Mouse (Mus musculus): ENCODE results near the gene Tmem130. TPM values are rescaled to one million over a fixed set of nuclear protein-coding genes. Genes with fewer than 3 reads are reported as not detected.
A peak's percentile ranks its signal among the peaks of the same experiment; 100 is the strongest.

Gene Tmem130
- polyA plus RNA-seq, 1 experiment from 2014 or later: 499 TPM

DNA sequence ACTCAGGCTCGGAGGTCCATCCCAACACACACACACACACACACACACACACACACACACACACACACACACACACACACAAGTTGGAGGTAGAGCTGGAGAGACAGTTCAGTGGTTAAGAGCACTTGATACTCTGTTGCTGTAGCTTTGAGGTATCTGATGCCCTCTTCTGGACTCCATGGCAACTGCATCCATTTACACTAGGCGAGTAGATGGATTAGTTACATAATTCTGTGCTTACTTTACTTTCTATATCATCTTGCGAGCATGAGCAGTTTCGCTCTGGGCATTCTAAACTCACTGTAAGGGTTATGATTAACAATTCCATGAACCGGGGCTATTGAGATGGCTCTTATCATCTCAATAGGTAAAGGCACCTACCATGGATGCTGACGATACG lies 8.6 kb downstream of the Tmem130 start:
- Histone ChIP-seq H3K27ac (ENCODE audit: low read depth, low read length) (no peak overlapping the region), H3K9ac (ENCODE audit: low read depth, low read length) (no peak overlapping the region), H3K27me3 (replicated peaks; ENCODE audit: control insufficient read depth, insufficient read depth, low read length) (no peaks in the 10 kb centered on the region), H3K4me2 (ENCODE audit: low read length) (no peak overlapping the region), H3K9me3 (ENCODE audit: control insufficient read depth, low read length) (no peaks in the 10 kb centered on the region), H3K36me3 (ENCODE audit: control insufficient read depth, insufficient read depth, low read length) (peaks cover 25% of the 10 kb centered on the region), H3K4me3 (ENCODE audit: low read length) (no peak overlapping the region), H3K4me1 (ENCODE audit: control insufficient read depth, insufficient read depth, low read depth, low read length) (no peaks in the 10 kb centered on the region; the same call in 1 of the 2 replicates)
- ATAC-seq: no peak
- 69% methylated on average over 7 of the region's 7 CpGs for whole genome bisulfite sequencing

GRCm38 (mm10) chr5:144752432-144752831 lies 9.2 kb downstream of the Tmem130 start:
- 17% methylated on average over 4 of the region's 5 CpGs for WGBS
- Histone ChIP-seq H3K27ac (ENCODE audit: low read depth, low read length) (no peak overlapping the region), H3K4me3 (ENCODE audit: low read length) (no peak overlapping the region), H3K4me1 (ENCODE audit: control insufficient read depth, insufficient read depth, low read depth, low read length) (no peaks in the 10 kb centered on the region), H3K27me3 (replicated peaks; ENCODE audit: control insufficient read depth, insufficient read depth, low read length) (no peaks in the 10 kb centered on the region), H3K9me3 (ENCODE audit: control insufficient read depth, low read length) (no peaks in the 10 kb centered on the region), H3K4me2 (ENCODE audit: low read length) (no peak overlapping the region), H3K36me3 (ENCODE audit: control insufficient read depth, insufficient read depth, low read length) (peaks cover 25% of the 10 kb centered on the region), H3K9ac (ENCODE audit: low read depth, low read length) (no peak overlapping the region)
- no peak for ATAC-seq

- no peaks in the 10 kb centered on the region for H3K9me3 ChIP-seq (ENCODE audit: control insufficient read depth, low read length)
- peaks cover 17% of the 10 kb centered on the region for H3K36me3 ChIP-seq (ENCODE audit: control insufficient read depth, insufficient read depth, low read length)
- no peak overlapping the region for H3K4me3 ChIP-seq (ENCODE audit: low read length)
- no peaks in the 10 kb centered on the region for H3K4me1 ChIP-seq (ENCODE audit: control insufficient read depth, insufficient read depth, low read depth, low read length)
- H3K27ac ChIP-seq (ENCODE audit: low read depth, low read length): no peak overlapping the region
- no peak overlapping the region for H3K9ac ChIP-seq (ENCODE audit: low read depth, low read length)
- no peak overlapping the region for H3K4me2 ChIP-seq (ENCODE audit: low read length)
- no peak for ATAC-seq
- 91% methylated on average over 14 of the region's 14 CpGs for WGBS
- H3K27me3 ChIP-seq (replicated peaks; ENCODE audit: control insufficient read depth, insufficient read depth, low read length): no peaks in the 10 kb centered on the region
These were observed 24.5 kb downstream of the Tmem130 start for GRCm38 (mm10) chr5:144737101-144737500.

DNA sequence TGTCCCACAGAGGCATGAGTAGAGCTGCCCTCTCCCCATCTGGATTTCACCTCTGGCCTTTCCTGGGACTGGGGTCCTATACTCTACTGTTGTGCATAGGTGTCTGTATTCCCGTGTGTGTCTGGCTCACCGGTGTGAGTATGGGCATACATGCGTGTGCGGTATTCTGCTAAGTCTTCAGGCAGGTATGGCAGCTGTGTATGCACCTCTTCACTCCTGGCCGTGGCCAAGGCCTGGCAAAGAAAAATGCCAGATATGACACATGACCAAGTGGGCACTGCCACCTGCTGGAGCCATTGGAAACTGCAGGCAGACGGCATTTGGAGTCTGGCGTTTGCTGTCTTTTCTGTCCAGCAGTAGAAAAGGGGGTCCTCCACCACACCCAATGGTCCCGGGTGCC lies 26.7 kb downstream of the Tmem130 start:
- Histone ChIP-seq H3K27me3 (replicated peaks; ENCODE audit: control insufficient read depth, insufficient read depth, low read length) (no peaks in the 10 kb centered on the region), H3K36me3 (ENCODE audit: control insufficient read depth, insufficient read depth, low read length) (peaks cover 7% of the 10 kb centered on the region), H3K9me3 (ENCODE audit: control insufficient read depth, low read length) (no peaks in the 10 kb centered on the region), H3K4me3 (ENCODE audit: low read length) (no peak overlapping the region), H3K4me2 (ENCODE audit: low read length) (no peak overlapping the region), H3K27ac (ENCODE audit: low read depth, low read length) (no peak overlapping the region), H3K4me1 (ENCODE audit: control insufficient read depth, insufficient read depth, low read depth, low read length) (no peaks in the 10 kb centered on the region), H3K9ac (ENCODE audit: low read depth, low read length) (no peak overlapping the region)
- peak; percentile 71 for ATAC-seq
- 27% methylated on average over 8 of the region's 8 CpGs for WGBS

GRCm38 (mm10) chr5:144733953-144734352 lies 27.7 kb downstream of the Tmem130 start:
- Histone ChIP-seq H3K27me3 (replicated peaks; ENCODE audit: control insufficient read depth, insufficient read depth, low read length) (peaks cover 2% of the 10 kb centered on the region; the same call in 1 of the 2 replicates), H3K27ac (ENCODE audit: low read depth, low read length) (no peak overlapping the region)

GRCm38 (mm10) chr5:144729216-144729615 lies 32.4 kb downstream of the Tmem130 start:
- Histone ChIP-seq H3K27me3 (replicated peaks; ENCODE audit: control insufficient read depth, insufficient read depth, low read length) (peaks cover 9% of the 10 kb centered on the region), H3K4me1 (ENCODE audit: control insufficient read depth, insufficient read depth, low read depth, low read length) (no peaks in the 10 kb centered on the region), H3K4me2 (ENCODE audit: low read length) (no peak overlapping the region), H3K9ac (ENCODE audit: low read depth, low read length) (no peak overlapping the region), H3K9me3 (ENCODE audit: control insufficient read depth, low read length) (no peaks in the 10 kb centered on the region), H3K4me3 (ENCODE audit: low read length) (no peak overlapping the region), H3K36me3 (ENCODE audit: control insufficient read depth, insufficient read depth, low read length) (no peaks in the 10 kb centered on the region), H3K27ac (ENCODE audit: low read depth, low read length) (no peak overlapping the region)
- no peak for ATAC-seq
- WGBS: 63% methylated on average over 8 of the region's 8 CpGs

More at GRCm38 (mm10) chr5:144733953-144734352, 27.7 kb downstream of the Tmem130 start:
- no peak overlapping the region for H3K4me2 ChIP-seq (ENCODE audit: low read length)
- H3K36me3 ChIP-seq (ENCODE audit: control insufficient read depth, insufficient read depth, low read length): peaks cover 2% of the 10 kb centered on the region
- no peak for ATAC-seq
- no peak overlapping the region for H3K4me3 ChIP-seq (ENCODE audit: low read length)
- WGBS: 29% methylated on average over 4 of the region's 4 CpGs
- no peaks in the 10 kb centered on the region for H3K9me3 ChIP-seq (ENCODE audit: control insufficient read depth, low read length)
- H3K4me1 ChIP-seq (ENCODE audit: control insufficient read depth, insufficient read depth, low read depth, low read length): no peaks in the 10 kb centered on the region
- H3K9ac ChIP-seq (ENCODE audit: low read depth, low read length): no peak overlapping the region

GRCm38 (mm10) chr5:144728237-144728636 lies 33.4 kb downstream of the Tmem130 start:
- ATAC-seq: no peak
- Histone ChIP-seq H3K4me1 (ENCODE audit: control insufficient read depth, insufficient read depth, low read depth, low read length) (no peaks in the 10 kb centered on the region), H3K4me2 (ENCODE audit: low read length) (no peak overlapping the region), H3K9ac (ENCODE audit: low read depth, low read length) (no peak overlapping the region), H3K9me3 (ENCODE audit: control insufficient read depth, low read length) (no peaks in the 10 kb centered on the region), H3K27ac (ENCODE audit: low read depth, low read length) (no peak overlapping the region), H3K36me3 (ENCODE audit: control insufficient read depth, insufficient read depth, low read length) (no peaks in the 10 kb centered on the region), H3K4me3 (ENCODE audit: low read length) (no peak overlapping the region), H3K27me3 (replicated peaks; ENCODE audit: control insufficient read depth, insufficient read depth, low read length) (peaks cover 9% of the 10 kb centered on the region)
- 23% methylated on average over 5 of the region's 5 CpGs for WGBS

- Histone ChIP-seq H3K4me2 (ENCODE audit: low read length) (no peak overlapping the region), H3K27ac (ENCODE audit: low read depth, low read length) (no peak overlapping the region), H3K9me3 (ENCODE audit: control insufficient read depth, low read length) (no peaks in the 10 kb centered on the region), H3K4me1 (ENCODE audit: control insufficient read depth, insufficient read depth, low read depth, low read length) (no peaks in the 10 kb centered on the region), H3K27me3 (replicated peaks; ENCODE audit: control insufficient read depth, insufficient read depth, low read length) (peaks cover 9% of the 10 kb centered on the region), H3K9ac (ENCODE audit: low read depth, low read length) (no peak overlapping the region), H3K36me3 (ENCODE audit: control insufficient read depth, insufficient read depth, low read length) (no peaks in the 10 kb centered on the region), H3K4me3 (ENCODE audit: low read length) (no peak overlapping the region)
- 5% methylated on average over 9 of the region's 9 CpGs for WGBS
- peak; percentile 56 for ATAC-seq
These were observed 34.5 kb downstream of the Tmem130 start for GRCm38 (mm10) chr5:144727119-144727518.

DNA sequence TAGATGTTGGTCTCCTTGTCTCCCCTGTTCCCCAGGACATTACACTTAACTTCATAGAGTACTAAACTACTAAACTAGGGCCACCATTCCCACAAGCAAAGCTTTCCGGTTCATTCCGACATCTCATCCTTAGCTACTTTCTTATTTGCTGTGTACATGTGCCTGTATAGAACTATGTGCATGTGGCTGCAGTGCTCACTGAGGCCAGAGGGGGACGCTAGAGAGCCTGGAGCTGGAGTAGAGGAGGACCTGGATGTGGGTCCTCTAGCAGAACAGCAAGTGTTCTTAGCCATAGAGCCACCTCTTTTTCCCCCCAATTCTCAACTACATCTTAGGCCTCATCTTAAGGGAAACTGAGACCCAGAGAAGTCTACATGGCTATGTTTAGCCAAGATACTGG lies 36.1 kb downstream of the Tmem130 start:
- Histone ChIP-seq H3K9ac (ENCODE audit: low read depth, low read length) (no peak overlapping the region), H3K36me3 (ENCODE audit: control insufficient read depth, insufficient read depth, low read length) (no peaks in the 10 kb centered on the region), H3K4me2 (ENCODE audit: low read length) (no peak overlapping the region), H3K4me1 (ENCODE audit: control insufficient read depth, insufficient read depth, low read depth, low read length) (no peaks in the 10 kb centered on the region), H3K9me3 (ENCODE audit: control insufficient read depth, low read length) (no peaks in the 10 kb centered on the region), H3K4me3 (ENCODE audit: low read length) (no peak overlapping the region), H3K27ac (ENCODE audit: low read depth, low read length) (no peak overlapping the region), H3K27me3 (replicated peaks; ENCODE audit: control insufficient read depth, insufficient read depth, low read length) (peaks cover 9% of the 10 kb centered on the region)
- no peak for ATAC-seq
- WGBS: 82% methylated on average over 3 of the region's 3 CpGs

DNA sequence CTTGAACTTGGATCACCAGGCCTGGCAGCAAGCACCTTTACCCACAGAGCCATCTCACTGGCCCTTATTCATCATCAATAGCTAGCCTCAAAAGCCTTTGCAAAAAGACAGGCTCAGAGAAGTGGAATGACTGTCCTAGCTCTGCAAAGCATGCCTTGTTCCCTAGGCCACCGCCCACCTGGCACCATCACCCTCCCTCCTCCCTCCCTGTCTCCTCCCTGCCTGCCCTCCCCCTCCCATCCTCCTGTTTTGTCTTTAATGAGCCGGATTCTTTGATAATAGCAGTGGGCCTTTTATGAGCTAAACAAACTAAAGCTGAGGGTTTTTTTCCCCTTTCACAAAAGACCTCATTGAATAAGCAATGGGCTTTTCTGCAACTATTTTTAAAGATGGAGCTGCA lies 36.7 kb downstream of the Tmem130 start:
- Histone ChIP-seq H3K4me1 (ENCODE audit: control insufficient read depth, insufficient read depth, low read depth, low read length) (no peaks in the 10 kb centered on the region), H3K4me2 (ENCODE audit: low read length) (no peak overlapping the region)
- WGBS: 14% methylated on average over 2 of the region's 2 CpGs

More for the DNA sequence above, 36.7 kb downstream of the Tmem130 start:
- ATAC-seq: no peak
- Histone ChIP-seq H3K9me3 (ENCODE audit: control insufficient read depth, low read length) (no peaks in the 10 kb centered on the region), H3K9ac (ENCODE audit: low read depth, low read length) (no peak overlapping the region), H3K4me3 (ENCODE audit: low read length) (no peak overlapping the region), H3K27me3 (replicated peaks; ENCODE audit: control insufficient read depth, insufficient read depth, low read length) (peaks cover 9% of the 10 kb centered on the region), H3K27ac (ENCODE audit: low read depth, low read length) (no peak overlapping the region), H3K36me3 (ENCODE audit: control insufficient read depth, insufficient read depth, low read length) (no peaks in the 10 kb centered on the region)
